Mouse (Mus musculus) liver, embryonic 11.5 days (tissue): ENCODE data around the gene Tnk1. TPM values are rescaled to one million over a fixed set of nuclear protein-coding genes. Genes with fewer than 3 reads are reported as not detected.

Experiments used
- ATAC-seq: fragments of 200-750 bp; cut with Nextera tagmentation; replicated peaks from 2 replicates; pipeline ENCODE4 v1.8.0; 2017; ENCODE audit warnings: moderate number of reproducible peaks, mild to moderate bottlenecking, moderate TSS enrichment, moderate library complexity; ENCODE audit not compliant: low FRiP score
- DNase-seq: peaks from one replicate; pipeline ENCODE4 v3.0.0-alpha.2; 2017; ENCODE audit warnings: low spot score
- H3K27ac ChIP-seq: fragments of 300-500 bp; sonication (generic); 2 replicates; pipeline ENCODE4 v1.5.1; 2014; ENCODE audit warnings: mild to moderate bottlenecking, low read depth, low read length, control low read depth
- H3K27me3 ChIP-seq: fragments of 300-500 bp; sonication (generic); replicated peaks from 2 replicates; pipeline ENCODE4 v1.6.1; 2014; ENCODE audit warnings: low read length, mixed read lengths; ENCODE audit not compliant: control insufficient read depth, insufficient read depth
- H3K36me3 ChIP-seq: fragments of 300-500 bp; sonication (generic); 2 replicates; pipeline ENCODE4 v1.6.1; 2014; ENCODE audit warnings: mild to moderate bottlenecking, low read length, moderate library complexity, mixed read lengths; ENCODE audit not compliant: control insufficient read depth, insufficient read depth
- H3K4me1 ChIP-seq: fragments of 300-500 bp; sonication (generic); replicated peaks from 2 replicates; pipeline ENCODE4 v1.6.1; 2014; ENCODE audit warnings: low read length, mixed read lengths; ENCODE audit not compliant: control insufficient read depth, insufficient read depth
- H3K4me2 ChIP-seq: fragments of 300-500 bp; sonication (generic); 2 replicates; pipeline ENCODE4 v1.6.1; 2014; ENCODE audit warnings: mild to moderate bottlenecking, control low read depth, moderate library complexity
- H3K4me3 ChIP-seq: fragments of 300-500 bp; sonication (generic); 2 replicates; pipeline ENCODE4 v1.5.1; 2014; ENCODE audit warnings: low read depth, low read length, control low read depth
- H3K9ac ChIP-seq: fragments of 300-500 bp; sonication (generic); 2 replicates; pipeline ENCODE4 v1.6.1; 2014; ENCODE audit warnings: low read depth, low read length, control low read depth
- H3K9me3 ChIP-seq: fragments of 300-500 bp; sonication (generic); 2 replicates; pipeline ENCODE4 v1.6.1; 2016; ENCODE audit warnings: low read length, inconsistent platforms, mixed read lengths; ENCODE audit not compliant: control insufficient read depth
- WGBS: fragments of 180-500 bp; shearing (Covaris S2); extraction: QIAGEN DNeasy Blood & Tissue Kit; methylation state at CpG from one replicate; pipeline ENCODE4 v1.1.7; 2014; 5-methylcytosine and 5-hydroxymethylcytosine counted together
- polyA plus RNA-seq: library from polyadenylated mRNA; unstranded; fragments of >200 nt; fragmentation: Nextera tagmentation; extraction: Ambion mirVana; gene quantifications from 2 replicates; pipeline ENCODE4 v1.2.1, GENCODE M21; 2014

Tnk1 gene
- polyA plus RNA-seq, 1 experiment from 2014 or later = 0.62 TPM

- peak within 1 kb of the TSS; percentile 99 for H3K4me2 ChIP-seq
- H3K9me3 ChIP-seq = no peaks in the 10 kb centered on the region
- peak within 1 kb of the TSS; percentile 80 for H3K9ac ChIP-seq
- ATAC-seq (peak; percentile 73), DNase-seq (peak; percentile 73)
- peaks cover 53% of the 10 kb centered on the region for H3K4me1 ChIP-seq
- H3K27ac ChIP-seq = peak within 1 kb of the TSS; percentile 92
- H3K4me3 ChIP-seq = peak within 1 kb of the TSS; percentile 63
- no peaks in the 10 kb centered on the region for H3K36me3 ChIP-seq
- H3K27me3 ChIP-seq = no peaks in the 10 kb centered on the region
- under 1% methylated on average over 46 of the region's 46 CpGs for WGBS
Observed at GRCm38 (mm10) chr11:69880853-69881603, 22.5 kb upstream of the Tnk1 start, which contains the start of gene Kctd11. Kctd11 (minus strand) TSS chr11:69881406.

DNA sequence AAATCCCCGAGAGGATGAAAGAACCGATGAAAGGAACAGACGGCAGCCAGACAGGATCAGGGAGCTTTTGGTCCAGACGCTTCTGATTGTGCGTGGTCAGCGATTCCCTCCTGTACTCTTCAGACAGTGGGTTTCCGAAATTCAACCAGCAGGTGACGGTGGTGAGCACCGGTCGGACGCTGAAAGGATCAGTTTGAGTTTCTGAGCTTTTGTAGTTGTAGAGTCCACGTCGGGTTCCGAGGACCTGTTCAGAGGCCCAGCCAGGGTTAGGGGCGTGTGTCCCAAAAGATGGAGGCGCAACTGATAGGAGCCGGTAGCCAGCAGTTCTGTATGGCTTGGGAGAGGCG lies 21.9 kb upstream of the Tnk1 start:
- peak overlapping the region; percentile 63 for H3K4me3 ChIP-seq
- peak overlapping the region; percentile 92 for H3K27ac ChIP-seq
- peak overlapping the region; percentile 80 for H3K9ac ChIP-seq
- H3K4me1 ChIP-seq = peaks cover 57% of the 10 kb centered on the region
- WGBS = under 1% methylated on average over 18 of the region's 18 CpGs
- H3K27me3 ChIP-seq = no peaks in the 10 kb centered on the region
- no peaks in the 10 kb centered on the region for H3K9me3 ChIP-seq
- DNase-seq (peak; percentile 85), ATAC-seq (peak; percentile 46)
- peak overlapping the region; percentile 99 for H3K4me2 ChIP-seq
- H3K36me3 ChIP-seq = no peaks in the 10 kb centered on the region

DNA sequence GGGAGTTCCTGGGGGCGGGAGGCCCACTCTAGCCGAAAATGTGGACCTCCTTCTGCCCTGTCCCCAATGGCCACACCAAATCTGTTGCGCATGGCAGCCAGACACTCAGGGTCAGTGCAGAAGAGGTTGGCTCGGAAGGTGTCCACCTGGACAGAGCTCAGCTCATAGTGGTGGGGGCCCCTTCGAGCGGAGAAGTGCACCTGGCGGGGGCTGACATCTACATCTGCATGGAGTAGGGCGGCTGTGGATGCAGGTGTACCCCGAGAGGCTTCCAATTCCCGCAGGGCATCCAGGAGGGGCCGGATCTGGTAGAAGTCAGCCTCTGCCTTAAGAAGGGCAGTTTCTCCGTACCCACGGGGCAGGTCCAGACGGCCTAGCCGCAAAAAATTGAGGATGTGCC lies 21.2 kb upstream of the Tnk1 start:
- WGBS = 61% methylated on average over 15 of the region's 15 CpGs
- peak overlapping the region; percentile 80 for H3K9ac ChIP-seq
- peaks cover 57% of the 10 kb centered on the region for H3K4me1 ChIP-seq

GRCm38 (mm10) chr11:69878952-69879351 lies 20.4 kb upstream of the Tnk1 start:
- peak overlapping the region; percentile 15 for H3K9ac ChIP-seq
- H3K9me3 ChIP-seq = no peaks in the 10 kb centered on the region
- H3K36me3 ChIP-seq = no peaks in the 10 kb centered on the region
- peak overlapping the region; percentile 99 for H3K4me2 ChIP-seq
- H3K27me3 ChIP-seq = no peaks in the 10 kb centered on the region
- peaks cover 57% of the 10 kb centered on the region for H3K4me1 ChIP-seq
- H3K27ac ChIP-seq = peak overlapping the region; percentile 92
- 50% methylated on average over 6 of the region's 6 CpGs for WGBS
- peak; percentile 79 for ATAC-seq
- DNase-seq = no peak
- peak overlapping the region; percentile 63 for H3K4me3 ChIP-seq

More for the DNA sequence above, 21.2 kb upstream of the Tnk1 start:
- Histone ChIP-seq H3K27me3 (no peaks in the 10 kb centered on the region), H3K27ac (peak overlapping the region; percentile 92), H3K4me3 (peak overlapping the region; percentile 63), H3K4me2 (peak overlapping the region; percentile 99), H3K36me3 (no peaks in the 10 kb centered on the region), H3K9me3 (no peaks in the 10 kb centered on the region)
- ATAC-seq (no peak), DNase-seq (no peak)

DNA sequence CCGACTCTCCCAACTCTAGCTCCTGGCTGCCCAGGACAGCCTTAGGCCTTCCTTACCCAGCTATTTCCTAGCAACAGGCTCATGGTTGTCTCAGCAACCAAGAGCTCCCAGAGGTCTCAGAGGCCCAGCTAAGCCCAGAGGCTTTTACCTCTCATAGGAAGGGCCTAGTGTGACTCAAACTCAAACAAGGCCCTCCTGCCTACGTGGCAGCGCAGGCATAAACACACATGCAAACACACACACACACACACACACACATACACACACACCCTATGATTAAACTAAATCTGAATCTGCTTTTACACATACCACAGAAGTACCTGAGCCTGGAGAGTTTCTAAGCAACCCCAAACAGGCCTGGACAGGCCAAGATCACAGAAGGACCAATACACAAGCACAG lies 19.9 kb upstream of the Tnk1 start:
- ATAC-seq (no peak), DNase-seq (no peak)
- Histone ChIP-seq H3K9ac (peak overlapping the region; percentile 25; the same call in 1 of the 2 replicates), H3K27ac (peak overlapping the region; percentile 92), H3K4me1 (peaks cover 57% of the 10 kb centered on the region), H3K4me3 (peak overlapping the region; percentile 63; the same call in 1 of the 2 replicates), H3K36me3 (no peaks in the 10 kb centered on the region), H3K4me2 (peak overlapping the region; percentile 99), H3K9me3 (no peaks in the 10 kb centered on the region), H3K27me3 (no peaks in the 10 kb centered on the region)
- whole genome bisulfite sequencing = 84% methylated on average over 3 of the region's 3 CpGs

DNA sequence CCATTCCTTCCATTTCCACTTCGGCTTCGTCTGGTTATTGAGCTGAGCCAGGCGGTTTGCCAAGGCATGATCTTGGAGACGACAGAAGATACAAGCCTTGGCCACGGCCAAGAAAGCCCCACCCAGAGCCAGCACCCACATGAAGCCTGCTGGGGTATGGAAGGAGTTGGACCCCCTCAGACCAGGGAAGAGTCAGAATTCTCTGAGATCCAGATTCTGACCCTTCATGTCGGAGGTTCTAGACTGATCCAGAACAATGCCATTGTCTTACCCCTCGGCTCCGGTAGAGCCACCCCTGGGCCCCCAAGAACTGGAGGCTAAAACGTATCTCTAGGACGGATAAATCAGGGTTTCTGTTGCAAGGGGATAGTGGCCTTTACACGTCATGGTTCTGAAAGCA lies 19.3 kb upstream of the Tnk1 start, which contains the start of gene Tmem95:
Gene Tmem95 (minus strand): TSS at position 141 of the 400 bp plus-strand sequence.
- no peak for ATAC-seq
- WGBS = 89% methylated on average over 11 of the region's 11 CpGs
- DNase-seq = no peak
- Histone ChIP-seq H3K4me3 (peak within 1 kb of the TSS; percentile 63), H3K27ac (peak within 1 kb of the TSS; percentile 92), H3K36me3 (no peaks in the 10 kb centered on the region), H3K9me3 (no peaks in the 10 kb centered on the region), H3K4me1 (peaks cover 57% of the 10 kb centered on the region), H3K9ac (peak within 1 kb of the TSS; percentile 25; the same call in 1 of the 2 replicates), H3K4me2 (peak within 1 kb of the TSS; percentile 99), H3K27me3 (no peaks in the 10 kb centered on the region)

- no peaks in the 10 kb centered on the region for H3K36me3 ChIP-seq
- DNase-seq = peak; percentile 83
- H3K4me2 ChIP-seq = peak overlapping the region; percentile 51
- H3K27ac ChIP-seq = 0 out of 2 replicates have a peak overlapping the region, but pooled peaks have one; percentile 21
- H3K9ac ChIP-seq = no peak overlapping the region
- H3K27me3 ChIP-seq = no peaks in the 10 kb centered on the region
- H3K4me1 ChIP-seq = peaks cover 57% of the 10 kb centered on the region
- H3K9me3 ChIP-seq = no peaks in the 10 kb centered on the region
- 1% methylated on average over 12 of the region's 12 CpGs for WGBS
- H3K4me3 ChIP-seq = no peak overlapping the region
- ATAC-seq = peak; percentile 48
Observed at GRCm38 (mm10) chr11:69876867-69877266, 18.3 kb upstream of the Tnk1 start.

DNA sequence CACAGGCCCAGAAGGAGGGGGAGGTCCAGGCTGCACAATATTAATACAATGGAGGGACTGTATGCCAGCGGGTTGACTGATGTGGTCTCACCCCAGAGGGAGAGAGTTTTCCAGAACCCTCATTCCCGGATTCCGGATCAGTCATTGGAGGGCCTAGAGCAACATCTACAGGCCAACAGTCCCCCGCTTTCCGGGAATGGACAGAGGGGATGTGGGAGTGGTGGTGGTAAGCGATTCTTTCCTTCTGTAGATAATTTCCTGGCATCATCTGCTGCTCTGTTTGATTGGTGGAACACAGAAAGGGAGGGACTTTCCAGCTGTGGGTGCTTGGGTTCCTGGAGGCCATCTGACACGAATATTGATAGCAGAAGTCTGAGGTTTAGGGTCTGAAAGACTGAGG lies 17.7 kb upstream of the Tnk1 start:
- DNase-seq = no peak

DNA sequence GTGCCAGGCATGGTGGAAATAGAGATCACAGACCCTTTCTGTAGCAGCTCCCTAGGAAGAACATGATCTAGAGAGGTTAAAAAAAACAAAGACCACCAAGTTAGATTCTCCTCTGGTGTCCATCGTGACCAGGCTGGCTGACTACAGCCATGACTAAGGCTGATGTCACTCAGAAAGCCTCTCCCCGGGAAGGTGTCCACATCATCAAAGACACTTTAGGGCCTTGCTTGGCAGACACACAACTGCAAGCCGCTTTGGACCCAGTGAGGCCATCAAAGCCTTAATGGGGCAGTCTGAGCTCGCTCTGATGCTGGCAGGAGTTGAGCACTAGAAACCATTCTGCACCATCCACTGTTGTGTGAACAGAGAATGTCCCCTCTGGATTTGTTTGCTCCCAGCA lies 13.9 kb upstream of the Tnk1 start:
- Histone ChIP-seq H3K27ac (no peak overlapping the region), H3K36me3 (no peaks in the 10 kb centered on the region), H3K4me1 (peaks cover 17% of the 10 kb centered on the region), H3K9me3 (no peaks in the 10 kb centered on the region), H3K27me3 (no peaks in the 10 kb centered on the region), H3K9ac (no peak overlapping the region), H3K4me2 (no peak overlapping the region), H3K4me3 (no peak overlapping the region)
- no peak for DNase-seq
- 82% methylated on average over 4 of the region's 4 CpGs for WGBS
- ATAC-seq = no peak

More for the DNA sequence above, 17.7 kb upstream of the Tnk1 start:
- WGBS = 41% methylated on average over 7 of the region's 7 CpGs
- H3K4me3 ChIP-seq = no peak overlapping the region
- peaks cover 51% of the 10 kb centered on the region for H3K4me1 ChIP-seq
- H3K4me2 ChIP-seq = no peak overlapping the region; the same call in 1 of the 2 replicates
- no peak overlapping the region for H3K27ac ChIP-seq
- no peaks in the 10 kb centered on the region for H3K27me3 ChIP-seq
- H3K9me3 ChIP-seq = no peaks in the 10 kb centered on the region
- ATAC-seq = no peak
- no peak overlapping the region for H3K9ac ChIP-seq
- H3K36me3 ChIP-seq = no peaks in the 10 kb centered on the region
